In the genomic region with DNA sequence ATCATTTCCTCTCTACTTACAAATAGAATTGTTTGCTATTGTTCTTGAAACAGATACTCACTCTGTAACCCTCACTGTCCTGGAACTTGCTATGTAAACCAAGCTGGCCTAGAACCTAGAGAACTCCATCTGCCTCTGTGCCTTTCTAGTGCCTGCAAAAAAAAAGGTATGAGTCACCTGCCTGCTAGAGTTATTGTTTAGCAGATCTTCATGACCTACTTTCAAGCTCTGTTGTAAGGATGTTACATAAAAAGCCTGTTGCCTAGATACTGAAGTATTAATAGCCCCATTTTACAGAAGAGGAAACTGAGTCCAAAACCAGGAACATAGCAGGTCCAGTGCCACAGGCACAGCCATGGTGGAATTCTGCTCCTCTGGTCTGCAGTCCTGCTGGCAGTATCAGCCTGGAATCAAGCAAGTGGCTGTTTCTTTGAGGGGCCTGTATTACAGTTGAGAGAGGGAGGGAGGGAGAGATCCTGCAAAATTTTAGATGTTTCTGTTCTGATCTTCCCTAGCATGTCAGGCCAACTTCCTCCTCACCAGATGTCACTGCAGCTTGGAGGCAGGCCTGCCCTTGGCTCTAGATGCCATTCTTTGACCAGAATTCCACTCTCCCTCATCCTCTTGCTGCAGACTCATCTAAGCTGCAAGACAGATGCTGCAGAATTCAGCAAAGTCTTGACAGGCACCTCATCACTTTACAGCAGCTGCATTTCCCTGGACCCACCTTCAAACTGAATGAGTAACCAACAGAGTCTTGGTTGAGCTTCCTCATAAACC, we compare ENCODE assay signal across 10 mouse cellular contexts.
A peak's percentile ranks its signal among the peaks of the same experiment; 100 is the strongest.
DNase-seq lines count a peak whose midpoint lies in the region; ATAC-seq lines count a peak whose summit lies in the region.
"Had no signal": no experiment of that assay in that cellular context is flagged by ENCODE, and none has a peak within 500 bp of the region (broad histone marks: within the 10 kb centered on the region; RNA-seq: fewer than 3 reads in every experiment).

No protein-coding gene starts in this region.

- H3K9ac ChIP-seq in neural tube, embryonic 13.5 days: no peak overlapping the region
- H3K9ac ChIP-seq in neural tube, embryonic 15.5 days (replicated peaks): no peak overlapping the region
- H3K9ac ChIP-seq in forebrain, embryonic 11.5 days (ENCODE audit: low read length): no peak overlapping the region
- H3K9ac ChIP-seq: liver, embryonic 15.5 days; stomach, embryonic 15.5 days had no signal

- ATAC-seq in frontal cortex, adult (ENCODE audit: low TSS enrichment): peak; percentile 74
- no peak for ATAC-seq in neural tube, embryonic 13.5 days (ENCODE audit: low read depth)
- no peak for ATAC-seq in neural tube, embryonic 15.5 days (ENCODE audit: low FRiP score)
- no peak for ATAC-seq in forebrain, embryonic 11.5 days (replicated peaks; ENCODE audit: low FRiP score)

- peaks cover 6% of the 10 kb centered on the region; the same call in 1 of the 2 replicates for H3K4me1 ChIP-seq in neural tube, embryonic 13.5 days (replicated peaks)
- peaks cover 9% of the 10 kb centered on the region; the same call in 1 of the 2 replicates for H3K4me1 ChIP-seq in neural tube, embryonic 15.5 days
- no peaks in the 10 kb centered on the region for H3K4me1 ChIP-seq in forebrain, embryonic 11.5 days (replicated peaks; ENCODE audit: control insufficient read depth, insufficient read depth, low read length)
- H3K4me1 ChIP-seq: liver, embryonic 15.5 days; stomach, embryonic 15.5 days had no signal

- H3K36me3 ChIP-seq in neural tube, embryonic 13.5 days: no peaks in the 10 kb centered on the region
- H3K36me3 ChIP-seq in neural tube, embryonic 15.5 days: no peaks in the 10 kb centered on the region
- H3K36me3 ChIP-seq in forebrain, embryonic 11.5 days (ENCODE audit: control insufficient read depth, insufficient read depth, low read length): no peaks in the 10 kb centered on the region
- H3K36me3 ChIP-seq: liver, embryonic 15.5 days; stomach, embryonic 15.5 days had no signal

- H3K27ac ChIP-seq in neural tube, embryonic 13.5 days (replicated peaks): 0 out of 2 replicates have a peak overlapping the region, but pooled peaks have one; percentile 35
- H3K27ac ChIP-seq in neural tube, embryonic 15.5 days (replicated peaks): no peak overlapping the region
- H3K27ac ChIP-seq in forebrain, embryonic 11.5 days (ENCODE audit: low read depth, low read length): no peak overlapping the region
- H3K27ac ChIP-seq: liver, embryonic 15.5 days; stomach, embryonic 15.5 days had no signal

- H3K9me3 ChIP-seq in neural tube, embryonic 13.5 days: no peaks in the 10 kb centered on the region
- H3K9me3 ChIP-seq in neural tube, embryonic 15.5 days (replicated peaks): no peaks in the 10 kb centered on the region
- H3K9me3 ChIP-seq in forebrain, embryonic 11.5 days (ENCODE audit: control insufficient read depth, low read length): no peaks in the 10 kb centered on the region
- H3K9me3 ChIP-seq: liver, embryonic 15.5 days; stomach, embryonic 15.5 days had no signal

- no peaks in the 10 kb centered on the region for H3K27me3 ChIP-seq in neural tube, embryonic 13.5 days
- no peaks in the 10 kb centered on the region for H3K27me3 ChIP-seq in neural tube, embryonic 15.5 days (replicated peaks)
- no peaks in the 10 kb centered on the region for H3K27me3 ChIP-seq in forebrain, embryonic 11.5 days (ENCODE audit: control insufficient read depth, insufficient read depth, low read length)
- H3K27me3 ChIP-seq: liver, embryonic 15.5 days; stomach, embryonic 15.5 days had no signal

- no peak overlapping the region for H3K4me2 ChIP-seq in neural tube, embryonic 13.5 days
- no peak overlapping the region for H3K4me2 ChIP-seq in neural tube, embryonic 15.5 days
- H3K4me2 ChIP-seq in forebrain, embryonic 11.5 days (ENCODE audit: low read depth, low read length, severe bottlenecking): no peak overlapping the region
- H3K4me2 ChIP-seq: liver, embryonic 15.5 days; stomach, embryonic 15.5 days had no signal

- no peak overlapping the region for H3K4me3 ChIP-seq in neural tube, embryonic 13.5 days
- H3K4me3 ChIP-seq in neural tube, embryonic 15.5 days (replicated peaks): no peak overlapping the region
- H3K4me3 ChIP-seq in forebrain, embryonic 11.5 days (ENCODE audit: low read depth, low read length): no peak overlapping the region
- H3K4me3 ChIP-seq: liver, embryonic 15.5 days; stomach, embryonic 15.5 days had no signal

- DNase-seq in frontal cortex, postnatal 10 days (ENCODE audit: low spot score in 2 of 2): no peak
- DNase-seq in layer of hippocampus, postnatal 36 days: peak; percentile 44 to 48
- peak; percentile 26 for DNase-seq in thymus, postnatal 25 days
- DNase-seq in T-cell, adult 2 months (ENCODE audit: low spot score): no peak
- no peak for DNase-seq in forebrain, embryonic 11.5 days (ENCODE audit: low spot score)

Comparison
In these comparisons a context has a peak if more than half of its experiments do, and no peak if none do; other contexts are left out.
1. DNase-seq: peak in layer of hippocampus, postnatal 36 days (2 of 2) and thymus, postnatal 25 days (single experiment); none in frontal cortex, postnatal 10 days (0 of 2), T-cell, adult 2 months (single experiment) and forebrain, embryonic 11.5 days (single experiment).